Mouse (Mus musculus): ENCODE measurements around the gene Mterf1a.

GRCm38 (mm10) chr5:3930760-3931159 is 37.0 kb upstream of the Mterf1a start:
- TF ChIP-seq CTCF (IDR thresholded peaks at IDR 0.05; ENCODE audit: borderline replicate concordance, extremely low read depth, insufficient read depth, insufficient read length) (no peak), POLR2A (IDR thresholded peaks at IDR 0.05; ENCODE audit: borderline replicate concordance, extremely low read depth, insufficient read depth, insufficient read length, poor library complexity, severe bottlenecking) (no peak)

Measured in brain, embryonic 14.5 days (tissue).